Mouse (Mus musculus) olfactory bulb, adult 2 months (tissue): ENCODE data around the gene Arf6. TPM values are rescaled to one million over a fixed set of nuclear protein-coding genes. Genes with fewer than 3 reads are reported as not detected.

ENCODE experiments used
- H3K27ac ChIP-seq: fragments of 200-500 bp; 2 replicates; pipeline ENCODE4 v1.5.1; 2012; ENCODE audit warnings: low read depth, low read length; ENCODE audit not compliant: insufficient read depth
- H3K4me1 ChIP-seq: fragments of 200-500 bp; 2 replicates; pipeline ENCODE4 v1.6.1; 2012; ENCODE audit warnings: low read length; ENCODE audit not compliant: control insufficient read depth, insufficient read depth
- H3K4me3 ChIP-seq: fragments of 200-500 bp; 2 replicates; pipeline ENCODE4 v1.5.1; 2012; ENCODE audit warnings: mild to moderate bottlenecking, low read depth, low read length, moderate library complexity; ENCODE audit not compliant: insufficient read depth
- CTCF ChIP-seq: fragments of 200-500 bp; IDR thresholded peaks from 2 replicates; pipeline ENCODE4 v1.5.1; 2012; ENCODE audit warnings: low read depth, mild to moderate bottlenecking, low read length, moderate library complexity; ENCODE audit not compliant: insufficient read depth
- POLR2A ChIP-seq: fragments of 200-500 bp; IDR thresholded peaks from 2 replicates; pipeline ENCODE4 v1.6.1; 2012; ENCODE audit warnings: mild to moderate bottlenecking, low read depth, low read length, moderate library complexity; ENCODE audit not compliant: insufficient read depth
- WGBS: fragments of 180-500 bp; shearing (Covaris S2); methylation state at CpG from one replicate; pipeline ENCODE4 v1.1.7; 2018; 5-methylcytosine and 5-hydroxymethylcytosine counted together
- polyA plus RNA-seq: library from polyadenylated mRNA; stranded (reverse); fragments of >200 nt; gene quantifications from 2 replicates; pipeline ENCODE4 v1.2.4, GENCODE M21; 2012; ENCODE audit warnings: low replicate concordance; ENCODE audit not compliant: missing spikeins, insufficient read depth, insufficient read length

Arf6 gene
- polyA plus RNA-seq, 1 experiment: not detected

- peaks cover 6% of the 10 kb centered on the region; the same call in 1 of the 2 replicates for H3K4me1 ChIP-seq
- no peak overlapping the region for H3K4me3 ChIP-seq
- WGBS: 86% methylated on average over 13 of the region's 13 CpGs
- no peak overlapping the region for H3K27ac ChIP-seq
- TF ChIP-seq CTCF (no peak), POLR2A (no peak)
These were observed 46.7 kb downstream of the Arf6 start for GRCm38 (mm10) chr12:69418606-69419005.

- no peak overlapping the region for H3K27ac ChIP-seq
- WGBS: 53% methylated on average over 14 of the region's 14 CpGs
- no peak for TF ChIP-seq CTCF
- TF ChIP-seq POLR2A: no peak
- H3K4me1 ChIP-seq: peaks cover 6% of the 10 kb centered on the region; the same call in 1 of the 2 replicates
- H3K4me3 ChIP-seq: no peak overlapping the region
These were observed 47.2 kb downstream of the Arf6 start for GRCm38 (mm10) chr12:69419017-69419605.

- H3K27ac ChIP-seq: no peak overlapping the region
- peaks cover 6% of the 10 kb centered on the region; the same call in 1 of the 2 replicates for H3K4me1 ChIP-seq
- WGBS: 60% methylated on average over 4 of the region's 4 CpGs
- H3K4me3 ChIP-seq: no peak overlapping the region
- no peak for TF ChIP-seq POLR2A
- no peak for TF ChIP-seq CTCF
These were observed 47.7 kb downstream of the Arf6 start for GRCm38 (mm10) chr12:69419606-69420005.

GRCm38 (mm10) chr12:69420716-69421115 is 48.8 kb downstream of the Arf6 start:
- Histone ChIP-seq H3K4me3 (no peak overlapping the region), H3K27ac (no peak overlapping the region), H3K4me1 (peaks cover 6% of the 10 kb centered on the region; the same call in 1 of the 2 replicates)
- TF ChIP-seq POLR2A (no peak), CTCF (no peak)
- WGBS: 74% methylated on average over 3 of the region's 3 CpGs

GRCm38 (mm10) chr12:69422827-69423537 is 51.0 kb downstream of the Arf6 start:
- H3K4me3 ChIP-seq: no peak overlapping the region
- H3K27ac ChIP-seq: no peak overlapping the region
- TF ChIP-seq CTCF: no peak
- TF ChIP-seq POLR2A: no peak
- WGBS: 80% methylated on average over 20 of the region's 20 CpGs
- H3K4me1 ChIP-seq: peaks cover 2% of the 10 kb centered on the region; the same call in 1 of the 2 replicates

Other genes starting within 250 kb of the Arf6 start
- not detected in 2 replicates for gene Rps29, start 213.0 kb upstream of the Arf6 start, polyA plus RNA-seq
- not detected in 2 replicates for gene Lrr1, start 203.3 kb upstream of the Arf6 start, polyA plus RNA-seq
- not detected in 2 replicates for gene Rpl36al, start 188.1 kb upstream of the Arf6 start, polyA plus RNA-seq
- gene Mgat2, start 188.0 kb upstream of the Arf6 start, polyA plus RNA-seq: not detected in 2 replicates
- not detected in 2 replicates for gene Gm49383, start 175.0 kb upstream of the Arf6 start, polyA plus RNA-seq
- gene Dnaaf2, start 173.7 kb upstream of the Arf6 start, polyA plus RNA-seq: not detected in 2 replicates
- not detected in 2 replicates for gene Gm49384, start 167.9 kb upstream of the Arf6 start, polyA plus RNA-seq
- gene Pole2, start 144.0 kb upstream of the Arf6 start, polyA plus RNA-seq: not detected in 2 replicates
- gene Klhdc1, start 131.0 kb upstream of the Arf6 start, polyA plus RNA-seq: not detected in 2 replicates
- gene Klhdc2, start 75.5 kb upstream of the Arf6 start, polyA plus RNA-seq: not detected in 2 replicates
- gene Nemf, start 15.0 kb upstream of the Arf6 start, polyA plus RNA-seq: not detected in 2 replicates
- gene Gm9887, start 308 bp downstream of the Arf6 start, polyA plus RNA-seq: not detected in 2 replicates
- gene Vcpkmt, start 210.9 kb downstream of the Arf6 start, polyA plus RNA-seq: not detected in 2 replicates